Mouse (Mus musculus) limb, embryonic 15.5 days (tissue): ENCODE measurements around the gene Smlr1. TPM values are rescaled to one million over a fixed set of nuclear protein-coding genes. Genes with fewer than 3 reads are reported as not detected.

Experiments
- ATAC-seq: fragments of 200-750 bp; cut with Nextera tagmentation; 2 replicates; pipeline ENCODE4 v1.8.0; 2017; ENCODE audit warnings: low read depth, moderate TSS enrichment; ENCODE audit not compliant: insufficient number of reproducible peaks, low FRiP score, low TSS enrichment
- H3K27ac ChIP-seq: fragments of 300-500 bp; sonication (generic); 2 replicates; pipeline ENCODE4 v1.5.1; 2015; ENCODE audit warnings: moderate library complexity, mild to moderate bottlenecking, inconsistent platforms
- H3K27me3 ChIP-seq: fragments of 300-500 bp; sonication (generic); 2 replicates; pipeline ENCODE4 v1.6.1; 2015; ENCODE audit warnings: inconsistent platforms
- H3K36me3 ChIP-seq: fragments of 300-500 bp; sonication (generic); 2 replicates; pipeline ENCODE4 v1.6.1; 2015; ENCODE audit warnings: inconsistent platforms
- H3K4me1 ChIP-seq: fragments of 300-500 bp; sonication (generic); 2 replicates; pipeline ENCODE4 v1.6.1; 2015; ENCODE audit warnings: inconsistent platforms
- H3K4me2 ChIP-seq: fragments of 300-500 bp; sonication (generic); 2 replicates; pipeline ENCODE4 v1.6.1; 2015; ENCODE audit warnings: mild to moderate bottlenecking, inconsistent platforms
- H3K4me3 ChIP-seq: fragments of 300-500 bp; sonication (generic); 2 replicates; pipeline ENCODE4 v1.5.1; 2015; ENCODE audit warnings: mild to moderate bottlenecking, inconsistent platforms
- H3K9ac ChIP-seq: fragments of 300-500 bp; sonication (generic); 2 replicates; pipeline ENCODE4 v1.6.1; 2015; ENCODE audit warnings: inconsistent platforms
- H3K9me3 ChIP-seq: fragments of 300-500 bp; sonication (generic); 2 replicates; pipeline ENCODE4 v1.6.1; 2016; ENCODE audit warnings: inconsistent platforms
- WGBS: fragments of 180-500 bp; shearing (Covaris S2); methylation state at CpG from one replicate; pipeline ENCODE4 v1.1.7; 2015; 5-methylcytosine and 5-hydroxymethylcytosine counted together
- polyA plus RNA-seq: library from polyadenylated mRNA; unstranded; fragments of >200 nt; fragmentation: Nextera tagmentation; extraction: Ambion mirVana; gene quantifications from 2 replicates; pipeline ENCODE4 v1.2.1, GENCODE M21; 2015

The Smlr1 gene
- not detected in 2 replicates for polyA plus RNA-seq

- H3K27ac ChIP-seq: no peak within 1 kb of the TSS
- no peaks in the 10 kb centered on the region for H3K9me3 ChIP-seq
- no peaks in the 10 kb centered on the region for H3K4me1 ChIP-seq
- H3K9ac ChIP-seq: no peak within 1 kb of the TSS
- ATAC-seq: no peak
- H3K4me2 ChIP-seq: no peak within 1 kb of the TSS
- no peak within 1 kb of the TSS for H3K4me3 ChIP-seq
- H3K36me3 ChIP-seq: no peaks in the 10 kb centered on the region
- H3K27me3 ChIP-seq: no peaks in the 10 kb centered on the region
- WGBS: 90% methylated on average over 10 of the region's 10 CpGs
These were observed at the start of gene Smlr1 for GRCm38 (mm10) chr10:25535891-25536331. Gene Smlr1, minus strand, starts transcription at chr10:25536267.

- WGBS: 87% methylated on average over 6 of the region's 6 CpGs
- H3K9me3 ChIP-seq: no peaks in the 10 kb centered on the region
- H3K4me1 ChIP-seq: no peaks in the 10 kb centered on the region
- no peak overlapping the region for H3K4me2 ChIP-seq
- H3K9ac ChIP-seq: no peak overlapping the region
- no peaks in the 10 kb centered on the region for H3K36me3 ChIP-seq
- no peak for ATAC-seq
- no peaks in the 10 kb centered on the region for H3K27me3 ChIP-seq
- no peak overlapping the region for H3K27ac ChIP-seq
- H3K4me3 ChIP-seq: no peak overlapping the region
These were observed 48.8 kb upstream of the Smlr1 start for GRCm38 (mm10) chr10:25584899-25585298.

GRCm38 (mm10) chr10:25580066-25580465 lies 44.0 kb upstream of the Smlr1 start:
- Histone ChIP-seq H3K36me3 (no peaks in the 10 kb centered on the region), H3K27ac (no peak overlapping the region), H3K9ac (no peak overlapping the region), H3K4me2 (no peak overlapping the region), H3K9me3 (no peaks in the 10 kb centered on the region), H3K4me1 (no peaks in the 10 kb centered on the region), H3K27me3 (no peaks in the 10 kb centered on the region), H3K4me3 (no peak overlapping the region)
- no peak for ATAC-seq
- 42% methylated on average over 2 of the region's 2 CpGs for WGBS

GRCm38 (mm10) chr10:25571319-25572240 lies 35.5 kb upstream of the Smlr1 start:
- Histone ChIP-seq H3K36me3 (no peaks in the 10 kb centered on the region), H3K9ac (no peak overlapping the region), H3K27me3 (no peaks in the 10 kb centered on the region), H3K4me1 (no peaks in the 10 kb centered on the region), H3K27ac (no peak overlapping the region), H3K4me3 (no peak overlapping the region), H3K4me2 (no peak overlapping the region), H3K9me3 (no peaks in the 10 kb centered on the region)
- no peak for ATAC-seq
- WGBS: 61% methylated on average over 9 of the region's 9 CpGs

- Histone ChIP-seq H3K4me2 (no peak overlapping the region), H3K36me3 (no peaks in the 10 kb centered on the region), H3K4me3 (no peak overlapping the region), H3K9ac (no peak overlapping the region), H3K9me3 (no peaks in the 10 kb centered on the region), H3K27ac (no peak overlapping the region), H3K4me1 (no peaks in the 10 kb centered on the region), H3K27me3 (no peaks in the 10 kb centered on the region)
- ATAC-seq: no peak
- 40% methylated on average over 4 of the region's 4 CpGs for WGBS
These were observed 16.9 kb upstream of the Smlr1 start for GRCm38 (mm10) chr10:25552936-25553335.

- WGBS: 93% methylated on average over 3 of the region's 3 CpGs
- no peak for ATAC-seq
- H3K4me1 ChIP-seq: no peaks in the 10 kb centered on the region
- H3K27ac ChIP-seq: no peak overlapping the region
- no peaks in the 10 kb centered on the region for H3K9me3 ChIP-seq
- no peak overlapping the region for H3K4me2 ChIP-seq
- no peak overlapping the region for H3K9ac ChIP-seq
- H3K4me3 ChIP-seq: no peak overlapping the region
- no peaks in the 10 kb centered on the region for H3K36me3 ChIP-seq
- H3K27me3 ChIP-seq: no peaks in the 10 kb centered on the region
These were observed 5.0 kb upstream of the Smlr1 start for GRCm38 (mm10) chr10:25541097-25541496.

- Histone ChIP-seq H3K4me3 (no peak overlapping the region), H3K9ac (no peak overlapping the region), H3K36me3 (no peaks in the 10 kb centered on the region), H3K27ac (no peak overlapping the region), H3K27me3 (no peaks in the 10 kb centered on the region), H3K9me3 (no peaks in the 10 kb centered on the region), H3K4me1 (no peaks in the 10 kb centered on the region), H3K4me2 (no peak overlapping the region)
- 65% methylated on average over 6 of the region's 6 CpGs for WGBS
- no peak for ATAC-seq
These were observed 3.7 kb upstream of the Smlr1 start for GRCm38 (mm10) chr10:25539771-25540168.

- H3K9me3 ChIP-seq: no peaks in the 10 kb centered on the region
- WGBS: 75% methylated on average over 4 of the region's 4 CpGs
- no peaks in the 10 kb centered on the region for H3K4me1 ChIP-seq
- H3K4me2 ChIP-seq: no peak overlapping the region
- no peak overlapping the region for H3K4me3 ChIP-seq
- H3K9ac ChIP-seq: no peak overlapping the region
- no peak overlapping the region for H3K27ac ChIP-seq
- no peaks in the 10 kb centered on the region for H3K36me3 ChIP-seq
- ATAC-seq: no peak
- H3K27me3 ChIP-seq: no peaks in the 10 kb centered on the region
These were observed 3.2 kb upstream of the Smlr1 start for GRCm38 (mm10) chr10:25539146-25539770.

GRCm38 (mm10) chr10:25538738-25539137 lies 2.7 kb upstream of the Smlr1 start:
- 64% methylated on average over 1 of the region's 1 CpGs for WGBS

GRCm38 (mm10) chr10:25536621-25537020 lies 554 bp upstream of the Smlr1 start:
- WGBS: 86% methylated on average over 6 of the region's 6 CpGs
- Histone ChIP-seq H3K9ac (no peak overlapping the region), H3K27ac (no peak overlapping the region), H3K4me1 (no peaks in the 10 kb centered on the region), H3K27me3 (no peaks in the 10 kb centered on the region), H3K4me2 (no peak overlapping the region), H3K36me3 (no peaks in the 10 kb centered on the region), H3K9me3 (no peaks in the 10 kb centered on the region), H3K4me3 (no peak overlapping the region)
- no peak for ATAC-seq

More at GRCm38 (mm10) chr10:25538738-25539137, 2.7 kb upstream of the Smlr1 start:
- Histone ChIP-seq H3K36me3 (no peaks in the 10 kb centered on the region), H3K27ac (no peak overlapping the region), H3K4me2 (no peak overlapping the region), H3K9ac (no peak overlapping the region), H3K4me3 (no peak overlapping the region), H3K4me1 (no peaks in the 10 kb centered on the region), H3K9me3 (no peaks in the 10 kb centered on the region), H3K27me3 (no peaks in the 10 kb centered on the region)
- ATAC-seq: no peak

GRCm38 (mm10) chr10:25534467-25534866 lies 1.6 kb downstream of the Smlr1 start:
- Histone ChIP-seq H3K27ac (no peak overlapping the region; the same call in 1 of the 2 replicates), H3K36me3 (no peaks in the 10 kb centered on the region), H3K4me3 (no peak overlapping the region), H3K27me3 (no peaks in the 10 kb centered on the region), H3K4me2 (no peak overlapping the region), H3K9ac (no peak overlapping the region), H3K4me1 (no peaks in the 10 kb centered on the region), H3K9me3 (no peaks in the 10 kb centered on the region)
- ATAC-seq: no peak
- 63% methylated on average over 5 of the region's 5 CpGs for WGBS
